Mouse (Mus musculus): Measurements from ENCODE around the gene Caly. TPM values are rescaled to one million over a fixed set of nuclear protein-coding genes. Genes with fewer than 3 reads are reported as not detected.
A peak's percentile ranks its signal among the peaks of the same experiment; 100 is the strongest.

The Caly gene
- total RNA-seq, 2 experiments from 2014 or later: 0.31 to 0.53 TPM

GRCm38 (mm10) chr7:140092924-140093528, 10.7 kb upstream of the Caly start, which contains the start of gene Prap1:
Prap1 (plus strand) TSS chr7:140093395.
- intact Hi-C loops (cut with DNase I; ENCODE audit: low total_unique reads): no loop called here

GRCm38 (mm10) chr7:140090601-140091000, 8.3 kb upstream of the Caly start:
- DNase-seq: no peak
- intact Hi-C loops (cut with DNase I; ENCODE audit: low total_unique reads): no loop called here

More at GRCm38 (mm10) chr7:140092924-140093528, 10.7 kb upstream of the Caly start, which contains the start of gene Prap1:
- no peak for DNase-seq

- no peak for DNase-seq
- intact Hi-C loops (cut with DNase I; ENCODE audit: low total_unique reads): no loop called here
These were observed 723 bp downstream of the Caly start for GRCm38 (mm10) chr7:140081408-140082241.

- DNase-seq: peak; percentile 40
- intact Hi-C loops (cut with DNase I; ENCODE audit: low total_unique reads): no loop called here
These were observed 1.7 kb downstream of the Caly start for GRCm38 (mm10) chr7:140080503-140081156.

GRCm38 (mm10) chr7:140078711-140079110, 3.6 kb downstream of the Caly start:
- intact Hi-C loops (cut with DNase I; ENCODE audit: low total_unique reads): no loop called here
- DNase-seq: peak; percentile 53

GRCm38 (mm10) chr7:140077698-140078097, 4.7 kb downstream of the Caly start:
- no peak for DNase-seq
- intact Hi-C loops (cut with DNase I; ENCODE audit: low total_unique reads): loop anchor here (2.0 kb wide), 1 partner anchor 67 kb away; no protein-coding TSS in a partner anchor

GRCm38 (mm10) chr7:140070042-140070711, 12.2 kb downstream of the Caly start:
- no peak for DNase-seq
- intact Hi-C loops (cut with DNase I; ENCODE audit: low total_unique reads): no loop called here

- intact Hi-C loops (cut with DNase I; ENCODE audit: low total_unique reads): no loop called here
- DNase-seq: no peak
These were observed 15.0 kb downstream of the Caly start for GRCm38 (mm10) chr7:140067397-140067796.

- peak; percentile 55 for DNase-seq
- intact Hi-C loops (cut with DNase I; ENCODE audit: low total_unique reads): loop anchor here (5.0 kb wide), 1 partner anchor 96 kb away; no protein-coding TSS in a partner anchor
These were observed 19.3 kb downstream of the Caly start for GRCm38 (mm10) chr7:140063092-140063491.

- DNase-seq: no peak
- intact Hi-C loops (cut with DNase I; ENCODE audit: low total_unique reads): loop anchor here (5.0 kb wide), 1 partner anchor 95 kb away; no protein-coding TSS in a partner anchor
These were observed 20.0 kb downstream of the Caly start for GRCm38 (mm10) chr7:140062307-140062706.

- intact Hi-C loops (cut with DNase I; ENCODE audit: low total_unique reads): loop anchor here (5.0 kb wide), 1 partner anchor 94 kb away; no protein-coding TSS in a partner anchor
- DNase-seq: no peak
These were observed 20.6 kb downstream of the Caly start for GRCm38 (mm10) chr7:140061832-140062130.

GRCm38 (mm10) chr7:140060936-140061831, 21.2 kb downstream of the Caly start:
- no peak for DNase-seq
- intact Hi-C loops (cut with DNase I; ENCODE audit: low total_unique reads): loop anchor here (5.0 kb wide), 1 partner anchor 94 kb away; no protein-coding TSS in a partner anchor

- intact Hi-C loops (cut with DNase I; ENCODE audit: low total_unique reads): no loop called here
- DNase-seq: no peak
These were observed 22.7 kb downstream of the Caly start for GRCm38 (mm10) chr7:140059601-140060000.

GRCm38 (mm10) chr7:140058528-140058927, 23.8 kb downstream of the Caly start:
- DNase-seq: no peak
- intact Hi-C loops (cut with DNase I; ENCODE audit: low total_unique reads): no loop called here

- peak; percentile 24 for DNase-seq
- intact Hi-C loops (cut with DNase I; ENCODE audit: low total_unique reads): no loop called here
These were observed 24.6 kb downstream of the Caly start for GRCm38 (mm10) chr7:140057413-140058407.

GRCm38 (mm10) chr7:140054124-140054523, 28.2 kb downstream of the Caly start:
- DNase-seq: no peak
- intact Hi-C loops (cut with DNase I; ENCODE audit: low total_unique reads): no loop called here

- DNase-seq: no peak
- intact Hi-C loops (cut with DNase I; ENCODE audit: low total_unique reads): no loop called here
These were observed 33.1 kb downstream of the Caly start for GRCm38 (mm10) chr7:140049115-140049689.

Data from gastrocnemius, postnatal 14 days (tissue).